Mouse (Mus musculus): ENCODE data around the gene Gucy1b2.

DNA sequence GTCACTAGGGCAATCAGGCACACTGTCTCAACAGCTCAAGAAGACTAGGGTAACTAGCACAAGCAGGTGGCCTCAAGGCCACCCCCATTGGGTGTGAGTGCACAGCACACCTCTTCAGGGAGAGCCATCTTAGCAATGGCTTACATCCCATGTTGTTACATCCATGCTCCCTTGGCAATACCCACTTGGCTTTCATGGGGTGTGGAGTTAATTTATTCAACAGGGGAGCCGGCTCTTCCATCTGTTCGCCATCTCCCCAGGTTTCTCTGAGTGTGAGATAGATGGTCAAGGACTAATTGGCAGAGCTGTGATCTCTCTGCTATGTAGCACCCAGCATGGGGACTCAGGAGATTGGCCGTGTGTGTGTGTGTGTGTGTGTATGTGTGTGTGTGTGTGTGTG lies 73.0 kb downstream of the Gucy1b2 start:
- TF ChIP-seq FLI1 (IDR thresholded peaks at IDR 0.05; ENCODE audit: low read length) (no peak), GATA1 (IDR thresholded peaks at IDR 0.05; ENCODE audit: borderline replicate concordance, low read length) (no peak)

Data from megakaryocyte, embryonic 14.5 days (primary cell).